Comparison of ENCODE assay signal across 15 mouse cellular contexts in genomic region chr10:68222676-68223075, GRCm38 (mm10).
"Had no signal": no experiment of that assay in that cellular context is flagged by ENCODE, and none has a peak within 500 bp of the region (broad histone marks: within the 10 kb centered on the region; RNA-seq: fewer than 3 reads in every experiment).

No protein-coding gene starts in this region.

- H3K4me3 ChIP-seq: limb, embryonic 15.5 days; liver, embryonic 12.5 days; megakaryocyte, embryonic 14.5 days; midbrain, embryonic 15.5 days; neural tube, embryonic 13.5 days had no signal

- H3K27ac ChIP-seq: kidney, postnatal 0 days; limb, embryonic 15.5 days; liver, embryonic 12.5 days; midbrain, embryonic 15.5 days; neural tube, embryonic 13.5 days; stomach, postnatal 0 days had no signal

- DNase-seq: kidney, postnatal 36 days; layer of hippocampus, adult 9-11 months; layer of hippocampus, postnatal 36 days; lung, embryonic 14.5 days; lung, postnatal 14 days; retina, postnatal 1 day; right cerebral cortex, postnatal 14 days; thymus, postnatal 4 days had no signal

- H3K4me1 ChIP-seq: liver, embryonic 12.5 days; midbrain, embryonic 15.5 days; neural tube, embryonic 13.5 days had no signal
